Mouse (Mus musculus): ENCODE results near the gene Hist1h1t. TPM values are rescaled to one million over a fixed set of nuclear protein-coding genes. Genes with fewer than 3 reads are reported as not detected.
"Not testable (repeated sequence)": the region's sequence is repeated elsewhere in the genome, so short reads cannot be mapped to it uniquely, and the experiment has no call there.

Hist1h1t gene
- polyA plus RNA-seq (2016; fragmentation: Nextera tagmentation; extraction: Ambion mirVana) = not detected in 2 replicates

DNA sequence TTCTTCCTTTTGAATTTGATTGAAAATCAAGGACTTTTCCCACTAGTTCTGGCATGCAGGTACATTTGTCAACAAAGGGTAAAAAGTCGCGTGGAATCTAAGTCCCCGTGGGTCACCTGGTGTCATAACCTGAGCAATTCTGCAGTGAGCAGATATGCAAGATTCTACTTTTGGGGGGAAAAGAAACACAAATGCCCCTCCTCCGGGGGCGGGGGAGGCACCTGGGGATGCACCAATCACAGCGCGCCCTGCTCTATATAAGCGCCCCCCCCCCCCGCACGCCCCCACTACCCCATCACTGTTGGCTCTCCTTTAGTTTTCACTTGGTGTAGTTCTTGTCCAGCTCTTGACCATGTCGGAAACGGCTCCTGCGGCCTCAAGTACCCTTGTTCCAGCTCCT is at the start of gene Hist1h1t:
Gene Hist1h1t (plus strand): TSS at position 301 of the 400 bp plus-strand sequence.
- Histone ChIP-seq H3K4me3 (replicated peaks) (0 out of 2 replicates have a peak within 1 kb of the TSS, but pooled peaks have one; percentile 1), H3K9me3 (no peaks in the 10 kb centered on the region), H3K4me1 (replicated peaks) (peaks cover 16% of the 10 kb centered on the region), H3K36me3 (no peaks in the 10 kb centered on the region), H3K27me3 (no peaks in the 10 kb centered on the region), H3K27ac (peak within 1 kb of the TSS; percentile 82), H3K4me2 (peak within 1 kb of the TSS; percentile 33), H3K9ac (replicated peaks) (no peak within 1 kb of the TSS)
- WGBS = 58% methylated on average over 9 of the region's 13 CpGs
- ATAC-seq (ENCODE audit: insufficient number of reproducible peaks, insufficient read depth, low FRiP score, low TSS enrichment, low read depth) = no peak

DNA sequence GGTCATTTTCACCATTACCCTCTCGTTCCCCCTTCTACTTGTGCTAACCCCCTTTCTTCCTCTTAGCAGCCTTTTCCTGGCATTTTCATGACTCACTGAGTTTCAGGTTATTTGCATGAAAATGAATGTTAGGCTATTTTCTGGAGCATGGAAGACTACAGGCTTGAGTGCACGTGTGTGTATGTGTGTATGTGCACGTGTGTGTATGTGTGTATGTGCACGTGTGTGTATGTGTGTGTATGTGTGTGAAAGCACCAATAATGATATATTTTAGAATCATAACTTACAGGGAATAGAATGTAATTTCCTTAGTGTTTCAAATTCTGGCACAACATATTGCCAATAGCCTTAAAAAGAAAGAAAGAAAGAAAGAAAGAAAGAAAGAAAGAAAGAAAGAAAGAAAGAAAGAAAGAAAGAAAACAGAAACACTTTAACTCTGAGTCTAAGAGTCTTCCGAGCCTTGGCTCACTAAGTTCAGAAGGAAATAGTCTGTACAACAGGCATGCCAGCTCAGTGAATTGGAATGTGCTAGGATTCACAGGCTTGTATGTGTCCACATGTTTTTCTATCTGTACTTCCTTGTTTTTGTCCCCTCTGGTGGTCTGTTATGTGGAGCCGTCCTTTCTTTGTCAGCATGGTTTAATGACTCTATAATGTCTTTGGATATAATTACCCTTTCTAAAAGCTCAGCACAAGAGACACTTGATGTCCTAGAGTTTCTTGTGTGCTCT is 35.8 kb upstream of the Hist1h1t start:
- WGBS = 81% methylated on average over 6 of the region's 6 CpGs
- no peaks in the 10 kb centered on the region for H3K9me3 ChIP-seq
- ATAC-seq (ENCODE audit: insufficient number of reproducible peaks, insufficient read depth, low FRiP score, low TSS enrichment, low read depth) = no peak
- H3K27ac ChIP-seq = no peak overlapping the region
- no peaks in the 10 kb centered on the region for H3K27me3 ChIP-seq
- H3K36me3 ChIP-seq = no peaks in the 10 kb centered on the region
- H3K4me3 ChIP-seq (replicated peaks) = no peak overlapping the region
- H3K4me1 ChIP-seq (replicated peaks) = no peaks in the 10 kb centered on the region
- H3K9ac ChIP-seq (replicated peaks) = no peak overlapping the region
- no peak overlapping the region for H3K4me2 ChIP-seq

DNA sequence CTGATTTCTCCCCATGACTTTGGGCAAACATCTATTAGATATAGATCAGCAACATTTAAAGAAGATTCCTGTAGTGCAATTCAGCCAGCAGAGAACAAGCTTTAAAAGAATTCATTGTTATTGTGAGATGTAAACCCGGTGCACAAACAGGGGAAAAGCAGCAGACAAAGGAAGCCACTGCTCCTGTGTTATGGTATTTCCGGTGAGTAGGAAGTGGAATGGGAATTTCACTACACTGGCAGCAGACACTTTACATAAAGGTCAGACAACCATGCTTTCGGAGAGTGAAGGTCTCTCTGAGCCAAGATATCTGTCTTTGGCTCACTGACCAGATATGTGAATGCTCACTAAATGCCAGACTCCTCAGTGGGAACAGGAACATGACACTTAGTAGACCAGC is 33.1 kb upstream of the Hist1h1t start:
- no peak for ATAC-seq (ENCODE audit: insufficient number of reproducible peaks, insufficient read depth, low FRiP score, low TSS enrichment, low read depth)
- H3K36me3 ChIP-seq = no peaks in the 10 kb centered on the region
- 78% methylated on average over 3 of the region's 3 CpGs for WGBS

DNA sequence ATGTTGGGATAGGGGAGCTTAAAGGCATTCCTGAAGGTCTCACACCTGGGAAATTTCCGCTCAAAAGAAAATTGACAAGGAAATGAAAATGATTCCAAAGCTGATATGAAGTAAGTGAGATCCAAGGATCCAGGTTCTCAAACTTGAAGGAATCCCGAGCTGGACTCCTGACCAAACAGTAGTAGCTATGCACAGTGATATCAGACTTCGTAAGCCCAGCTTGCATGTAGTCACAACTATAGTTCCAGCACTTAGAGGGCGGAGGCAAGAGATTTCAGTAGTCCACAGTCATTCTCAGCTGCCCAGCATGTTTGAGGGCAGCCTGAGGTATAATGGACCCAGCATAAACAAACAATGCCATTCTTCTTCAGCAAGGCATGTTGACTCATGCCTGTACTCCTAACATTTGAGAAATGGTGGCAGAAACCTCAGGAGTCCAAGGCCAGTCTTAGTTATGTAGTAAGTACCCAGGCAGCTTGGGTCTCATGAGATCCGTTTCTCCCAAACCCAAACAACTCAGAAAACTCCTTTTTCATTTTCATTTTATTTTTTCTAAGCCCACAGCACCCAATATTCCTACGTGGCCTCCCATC is 13.5 kb upstream of the Hist1h1t start:
- WGBS = 93% methylated on average over 6 of the region's 6 CpGs
- Histone ChIP-seq H3K4me2 (peak overlapping the region; percentile 57), H3K36me3 (no peaks in the 10 kb centered on the region), H3K4me1 (replicated peaks) (peaks cover 15% of the 10 kb centered on the region), H3K9me3 (no peaks in the 10 kb centered on the region), H3K27ac (peak overlapping the region; percentile 94), H3K27me3 (no peaks in the 10 kb centered on the region), H3K9ac (replicated peaks) (no peak overlapping the region), H3K4me3 (replicated peaks) (no peak overlapping the region)
- no peak for ATAC-seq (ENCODE audit: insufficient number of reproducible peaks, insufficient read depth, low FRiP score, low TSS enrichment, low read depth)

More for the DNA sequence above, 33.1 kb upstream of the Hist1h1t start:
- Histone ChIP-seq H3K4me1 (replicated peaks) (no peaks in the 10 kb centered on the region), H3K27ac (no peak overlapping the region), H3K4me2 (no peak overlapping the region), H3K9me3 (no peaks in the 10 kb centered on the region), H3K27me3 (no peaks in the 10 kb centered on the region), H3K9ac (replicated peaks) (no peak overlapping the region), H3K4me3 (replicated peaks) (no peak overlapping the region)

DNA sequence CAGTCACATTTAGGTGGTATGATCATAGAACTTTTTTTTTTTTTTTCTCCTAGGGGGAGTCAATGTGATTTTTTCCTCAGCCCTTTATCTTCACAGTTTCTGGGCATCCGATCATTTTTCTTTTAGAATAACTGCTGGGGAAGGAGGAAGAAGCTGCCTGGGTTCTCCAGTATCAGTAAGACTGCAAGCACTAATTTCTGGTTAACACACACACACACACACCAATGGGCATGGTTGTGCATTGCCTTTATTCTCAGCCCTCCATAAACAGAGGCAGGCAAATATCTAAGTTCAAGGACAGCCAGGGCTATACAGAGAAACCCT is 13.0 kb upstream of the Hist1h1t start:
- no peaks in the 10 kb centered on the region for H3K9me3 ChIP-seq
- H3K4me2 ChIP-seq = peak overlapping the region; percentile 57
- H3K27ac ChIP-seq = peak overlapping the region; percentile 94
- peak overlapping the region; percentile 63 for H3K9ac ChIP-seq (replicated peaks)
- ATAC-seq (ENCODE audit: insufficient number of reproducible peaks, insufficient read depth, low FRiP score, low TSS enrichment, low read depth) = no peak
- no peaks in the 10 kb centered on the region for H3K27me3 ChIP-seq
- H3K4me3 ChIP-seq (replicated peaks) = peak overlapping the region; percentile 39
- H3K4me1 ChIP-seq (replicated peaks) = peaks cover 15% of the 10 kb centered on the region
- no peaks in the 10 kb centered on the region for H3K36me3 ChIP-seq
- WGBS = 76% methylated on average over 1 of the region's 1 CpGs

DNA sequence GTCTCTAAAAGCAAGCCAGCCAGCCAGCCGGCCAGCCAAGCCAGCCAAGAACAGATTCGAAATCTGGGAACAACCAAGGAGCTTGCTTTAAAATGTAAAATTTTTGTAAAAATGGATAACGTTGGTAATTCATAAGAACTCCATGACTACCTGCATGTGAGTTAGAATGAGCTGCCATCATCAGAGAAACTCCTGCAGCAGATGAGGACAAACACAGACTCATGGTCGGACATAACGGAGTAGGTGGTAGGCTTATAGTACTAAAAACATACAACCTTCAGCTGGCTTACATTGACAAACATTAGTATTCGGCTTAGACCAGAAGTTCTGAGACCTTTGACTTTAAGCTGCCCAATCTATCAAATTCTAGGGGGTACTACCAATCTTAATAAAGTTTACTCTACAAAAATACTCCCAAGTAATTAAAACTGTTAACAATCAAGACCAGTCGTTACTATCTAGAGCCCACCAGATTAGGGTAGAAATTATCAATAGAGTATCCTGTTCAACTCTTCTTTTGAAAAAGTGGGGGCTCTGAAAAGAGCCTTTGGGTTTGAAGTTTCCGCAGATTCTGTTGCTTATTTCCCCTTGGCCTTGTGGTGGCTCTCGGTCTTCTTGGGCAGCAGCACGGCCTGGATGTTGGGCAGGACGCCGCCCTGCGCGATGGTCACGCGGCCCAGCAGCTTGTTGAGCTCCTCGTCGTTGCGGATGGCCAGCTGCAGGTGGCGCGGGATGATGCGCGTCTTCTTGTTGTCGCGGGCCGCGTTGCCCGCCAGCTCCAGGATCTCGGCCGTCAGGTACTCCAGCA is 12.5 kb upstream of the Hist1h1t start:
- peak overlapping the region; percentile 57 for H3K4me2 ChIP-seq
- WGBS = 12% methylated on average over 16 of the region's 30 CpGs
- not testable (repeated sequence) for ATAC-seq (ENCODE audit: insufficient number of reproducible peaks, insufficient read depth, low FRiP score, low TSS enrichment, low read depth)

DNA sequence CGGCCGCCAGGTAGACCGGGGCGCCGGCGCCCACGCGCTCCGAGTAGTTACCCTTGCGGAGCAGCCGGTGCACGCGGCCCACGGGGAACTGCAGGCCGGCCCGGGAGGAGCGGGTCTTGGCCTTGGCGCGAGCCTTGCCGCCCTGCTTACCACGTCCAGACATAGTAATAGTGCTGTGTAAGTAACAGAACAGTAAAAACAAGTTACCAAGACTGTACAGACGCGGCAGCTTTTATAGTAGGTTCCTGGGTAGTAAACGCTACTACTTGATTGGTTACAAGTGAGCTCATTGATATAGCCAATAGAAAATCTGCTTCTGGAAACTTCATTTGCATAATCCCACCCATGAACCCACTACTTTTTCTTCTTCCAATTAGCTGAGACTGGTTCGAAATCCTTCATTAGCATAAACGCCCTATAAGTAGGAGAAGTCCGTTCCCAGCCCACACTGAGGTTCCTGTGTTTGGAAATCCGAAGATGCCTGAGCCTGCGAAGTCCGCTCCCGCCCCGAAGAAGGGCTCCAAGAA is 11.8 kb upstream of the Hist1h1t start, which contains the start of the genes Hist1h2ac and Hist1h2bc:
Gene Hist1h2ac (minus strand): TSS at position 194 of the 527 bp plus-strand sequence.
Gene Hist1h2bc (plus strand): TSS at position 445 of the 527 bp plus-strand sequence.
- WGBS = under 1% methylated on average over 29 of the region's 32 CpGs
- ATAC-seq (ENCODE audit: insufficient number of reproducible peaks, insufficient read depth, low FRiP score, low TSS enrichment, low read depth) = peak; percentile 100
- no peaks in the 10 kb centered on the region for H3K9me3 ChIP-seq
- H3K27ac ChIP-seq = peak within 1 kb of the TSS; percentile 98
- H3K27me3 ChIP-seq = no peaks in the 10 kb centered on the region
- peaks cover 15% of the 10 kb centered on the region for H3K4me1 ChIP-seq (replicated peaks)
- H3K4me3 ChIP-seq (replicated peaks) = peak within 1 kb of the TSS; percentile 45
- peak within 1 kb of the TSS; percentile 70 for H3K9ac ChIP-seq (replicated peaks)
- H3K36me3 ChIP-seq = no peaks in the 10 kb centered on the region
- H3K4me2 ChIP-seq = peak within 1 kb of the TSS; percentile 71

More for the DNA sequence above, 12.5 kb upstream of the Hist1h1t start:
- H3K4me1 ChIP-seq (replicated peaks) = peaks cover 15% of the 10 kb centered on the region
- H3K9me3 ChIP-seq, H3K36me3 ChIP-seq, H3K27me3 ChIP-seq: not testable (repeated sequence)
- H3K27ac ChIP-seq = peak overlapping the region; percentile 94
- peak overlapping the region; percentile 39 for H3K4me3 ChIP-seq (replicated peaks)
- peak overlapping the region; percentile 63 for H3K9ac ChIP-seq (replicated peaks)

DNA sequence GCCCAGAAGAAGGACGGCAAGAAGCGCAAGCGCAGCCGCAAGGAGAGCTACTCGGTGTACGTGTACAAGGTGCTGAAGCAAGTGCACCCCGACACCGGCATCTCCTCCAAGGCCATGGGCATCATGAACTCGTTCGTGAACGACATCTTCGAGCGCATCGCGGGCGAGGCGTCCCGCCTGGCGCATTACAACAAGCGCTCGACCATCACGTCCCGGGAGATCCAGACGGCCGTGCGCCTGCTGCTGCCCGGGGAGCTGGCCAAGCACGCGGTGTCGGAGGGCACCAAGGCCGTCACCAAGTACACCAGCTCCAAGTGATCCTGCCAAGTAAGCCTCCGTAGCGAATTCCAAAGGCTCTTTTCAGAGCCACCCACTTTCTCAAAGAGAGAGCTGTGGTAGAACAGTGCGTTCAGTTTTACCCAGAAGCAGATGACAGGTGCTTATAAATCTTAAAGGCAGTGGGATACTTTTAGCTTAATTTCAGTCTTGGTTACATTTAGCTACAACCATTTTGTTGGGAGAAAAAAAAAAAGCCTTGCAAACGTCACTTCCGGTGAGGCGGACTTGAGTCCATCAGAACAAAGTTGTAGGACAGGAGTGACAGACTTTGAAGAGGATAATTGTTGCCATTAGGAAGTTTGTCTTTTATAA is 11.2 kb upstream of the Hist1h1t start:
- 0% methylated on average over 19 of the region's 37 CpGs for WGBS
- not testable (repeated sequence) for H3K27me3 ChIP-seq, H3K9me3 ChIP-seq, H3K36me3 ChIP-seq
- peak overlapping the region; percentile 70 for H3K9ac ChIP-seq (replicated peaks)
- peaks cover 15% of the 10 kb centered on the region for H3K4me1 ChIP-seq (replicated peaks)
- H3K4me3 ChIP-seq (replicated peaks) = peak overlapping the region; percentile 45
- H3K4me2 ChIP-seq = peak overlapping the region; percentile 71
- peak; percentile 1; the same call in 1 of the 2 replicates for ATAC-seq (ENCODE audit: insufficient number of reproducible peaks, insufficient read depth, low FRiP score, low TSS enrichment, low read depth)
- peak overlapping the region; percentile 98 for H3K27ac ChIP-seq

DNA sequence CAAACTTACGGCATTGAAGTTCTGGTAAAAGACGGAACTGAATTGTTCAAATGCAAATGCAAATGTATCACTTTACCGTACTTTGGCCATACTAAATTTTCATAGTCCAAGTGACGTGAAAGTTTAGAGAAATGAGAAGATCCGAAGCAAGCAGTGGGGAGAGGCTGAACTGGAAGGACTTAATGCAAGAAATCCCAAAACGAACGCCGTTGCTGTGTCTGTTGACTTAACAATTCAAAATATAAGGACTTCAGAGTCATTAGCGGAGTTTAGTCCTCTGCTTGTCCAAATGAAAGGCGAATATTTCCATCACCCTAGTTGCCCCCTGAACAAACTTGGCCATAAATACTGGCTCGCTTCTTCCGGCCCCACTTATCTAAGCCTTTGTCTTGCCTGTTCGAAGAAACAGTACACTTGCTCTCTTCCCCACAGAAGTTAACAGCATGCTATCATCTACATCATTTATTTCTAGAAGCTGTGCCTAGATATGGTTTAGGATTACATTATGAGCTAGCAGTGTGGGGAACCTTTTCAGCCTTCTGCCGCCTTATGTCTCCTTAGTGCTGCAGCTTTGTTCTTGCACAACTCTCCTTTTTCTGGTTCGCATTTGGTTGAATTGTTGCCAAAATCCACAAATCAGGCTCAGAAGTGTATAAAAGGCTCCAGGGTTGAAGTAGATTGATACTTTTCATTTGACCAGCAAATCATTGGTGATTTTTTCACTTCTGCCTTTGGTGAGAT is 10.3 kb upstream of the Hist1h1t start:
- Histone ChIP-seq H3K4me1 (replicated peaks) (peaks cover 15% of the 10 kb centered on the region), H3K27me3 (no peaks in the 10 kb centered on the region), H3K9ac (replicated peaks) (peak overlapping the region; percentile 70), H3K4me3 (replicated peaks) (peak overlapping the region; percentile 45), H3K4me2 (peak overlapping the region; percentile 71), H3K27ac (peak overlapping the region; percentile 98), H3K36me3 (no peaks in the 10 kb centered on the region), H3K9me3 (no peaks in the 10 kb centered on the region)
- 14% methylated on average over 15 of the region's 15 CpGs for WGBS
- no peak for ATAC-seq (ENCODE audit: insufficient number of reproducible peaks, insufficient read depth, low FRiP score, low TSS enrichment, low read depth)

DNA sequence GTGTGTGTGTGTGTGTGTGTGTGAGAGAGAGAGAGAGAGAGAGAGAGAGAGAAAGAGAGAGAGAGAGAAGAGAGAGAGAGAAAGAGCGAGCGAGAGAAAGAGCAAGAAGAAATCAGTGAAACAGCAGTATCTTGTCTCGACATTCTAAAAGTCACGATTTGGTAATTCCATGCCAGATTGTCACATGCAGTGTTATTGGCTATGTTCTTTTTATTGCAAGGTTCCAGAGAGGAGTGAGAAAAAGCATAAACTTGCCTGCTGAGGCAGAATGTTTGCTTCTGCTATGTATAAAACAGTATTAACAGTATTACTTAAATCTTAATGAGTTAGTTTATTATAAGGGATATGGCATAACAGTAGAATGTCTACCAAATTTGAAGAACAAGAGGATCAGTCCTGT is 9.6 kb upstream of the Hist1h1t start:
- Histone ChIP-seq H3K27me3 (no peaks in the 10 kb centered on the region), H3K9me3 (no peaks in the 10 kb centered on the region), H3K4me2 (peak overlapping the region; percentile 71), H3K4me3 (replicated peaks) (peak overlapping the region; percentile 45), H3K9ac (replicated peaks) (peak overlapping the region; percentile 70), H3K36me3 (no peaks in the 10 kb centered on the region), H3K4me1 (replicated peaks) (peaks cover 15% of the 10 kb centered on the region), H3K27ac (peak overlapping the region; percentile 98)
- 61% methylated on average over 4 of the region's 4 CpGs for WGBS
- ATAC-seq (ENCODE audit: insufficient number of reproducible peaks, insufficient read depth, low FRiP score, low TSS enrichment, low read depth) = no peak

Measured in limb, embryonic 12.5 days (tissue).